Mouse (Mus musculus) urinary bladder, postnatal 14 days (tissue): ENCODE results near the gene Tbx1.

Experiments
- DNase-seq: peaks from one replicate; pipeline ENCODE4 v3.0.0; 2021; ENCODE audit warnings: low spot score

The Tbx1 gene

GRCm38 (mm10) chr16:18589804-18590790 lies at the start of gene Tbx1:
Gene Tbx1, minus strand, starts transcription at chr16:18590671.
- DNase-seq: no peak

- no peak for DNase-seq
Observed at GRCm38 (mm10) chr16:18639382-18639929, 49.0 kb upstream of the Tbx1 start.

- DNase-seq: no peak
Observed at GRCm38 (mm10) chr16:18638396-18638795, 47.9 kb upstream of the Tbx1 start.

GRCm38 (mm10) chr16:18636804-18637203 lies 46.3 kb upstream of the Tbx1 start:
- no peak for DNase-seq

- DNase-seq: no peak
Observed at GRCm38 (mm10) chr16:18636401-18636800, 45.9 kb upstream of the Tbx1 start.

GRCm38 (mm10) chr16:18633333-18633732 lies 42.9 kb upstream of the Tbx1 start:
- DNase-seq: no peak

- DNase-seq: no peak
Observed at GRCm38 (mm10) chr16:18632816-18633215, 42.3 kb upstream of the Tbx1 start.

GRCm38 (mm10) chr16:18632059-18632458 lies 41.6 kb upstream of the Tbx1 start:
- no peak for DNase-seq

- DNase-seq: no peak
Observed at GRCm38 (mm10) chr16:18631141-18631540, 40.7 kb upstream of the Tbx1 start.

- DNase-seq: no peak
Observed at GRCm38 (mm10) chr16:18630291-18630690, 39.8 kb upstream of the Tbx1 start.

GRCm38 (mm10) chr16:18629390-18630231 lies 39.1 kb upstream of the Tbx1 start, which contains the start of gene Sept5:
Gene Sept5, minus strand, starts transcription at chr16:18629954.
- peak; percentile 71 for DNase-seq

- DNase-seq: no peak
Observed at GRCm38 (mm10) chr16:18628948-18629340, 38.5 kb upstream of the Tbx1 start.

- no peak for DNase-seq
Observed at GRCm38 (mm10) chr16:18628206-18628947, 37.9 kb upstream of the Tbx1 start.

- no peak for DNase-seq
Observed at GRCm38 (mm10) chr16:18627163-18627562, 36.7 kb upstream of the Tbx1 start.

GRCm38 (mm10) chr16:18626376-18626878 lies 36.0 kb upstream of the Tbx1 start, which contains the start of gene Gm49601:
Gene Gm49601, minus strand, starts transcription at chr16:18626427.
- DNase-seq: peak; percentile 80

GRCm38 (mm10) chr16:18625791-18626311 lies 35.4 kb upstream of the Tbx1 start:
- no peak for DNase-seq

GRCm38 (mm10) chr16:18625097-18625496 lies 34.6 kb upstream of the Tbx1 start:
- DNase-seq: no peak

GRCm38 (mm10) chr16:18624641-18625040 lies 34.2 kb upstream of the Tbx1 start:
- DNase-seq: no peak

- no peak for DNase-seq
Observed at GRCm38 (mm10) chr16:18623751-18624540, 33.5 kb upstream of the Tbx1 start.
